Mouse (Mus musculus) kidney, embryonic 14.5 days (tissue): Measurements from ENCODE around the gene Cacna1c. TPM values are rescaled to one million over a fixed set of nuclear protein-coding genes. Genes with fewer than 3 reads are reported as not detected.

Experiments used
- ATAC-seq: fragments of 200-750 bp; cut with Nextera tagmentation; 2 replicates; pipeline ENCODE4 v1.8.0; 2017; ENCODE audit warnings: moderate number of reproducible peaks, mild to moderate bottlenecking, moderate TSS enrichment, moderate library complexity; ENCODE audit not compliant: low FRiP score, low TSS enrichment
- H3K27ac ChIP-seq: fragments of 300-500 bp; sonication (generic); 2 replicates; pipeline ENCODE4 v1.5.1; 2014; ENCODE audit warnings: low read depth, mild to moderate bottlenecking, low read length, moderate library complexity, mixed read lengths
- H3K27me3 ChIP-seq: fragments of 300-500 bp; sonication (generic); 2 replicates; pipeline ENCODE4 v1.6.1; 2014; ENCODE audit warnings: mild to moderate bottlenecking, low read length; ENCODE audit not compliant: control insufficient read depth, insufficient read depth
- H3K36me3 ChIP-seq: fragments of 300-500 bp; sonication (generic); 2 replicates; pipeline ENCODE4 v1.6.1; 2014; ENCODE audit warnings: low read length, mixed read lengths; ENCODE audit not compliant: control insufficient read depth, insufficient read depth
- H3K4me1 ChIP-seq: fragments of 300-500 bp; sonication (generic); 2 replicates; pipeline ENCODE4 v1.6.1; 2014; ENCODE audit warnings: low read length, mixed read lengths; ENCODE audit not compliant: control insufficient read depth, insufficient read depth
- H3K4me2 ChIP-seq: fragments of 300-500 bp; sonication (generic); replicated peaks from 2 replicates; pipeline ENCODE4 v1.6.1; 2014; ENCODE audit warnings: low read depth, mild to moderate bottlenecking, low read length
- H3K4me3 ChIP-seq: fragments of 300-500 bp; sonication (generic); 2 replicates; pipeline ENCODE4 v1.5.1; 2014; ENCODE audit warnings: mild to moderate bottlenecking, low read length
- H3K9ac ChIP-seq: fragments of 300-500 bp; sonication (generic); 2 replicates; pipeline ENCODE4 v1.6.1; 2014; ENCODE audit warnings: low read depth, mild to moderate bottlenecking, low read length, moderate library complexity
- H3K9me3 ChIP-seq: fragments of 300-500 bp; sonication (generic); 2 replicates; pipeline ENCODE4 v1.6.1; 2016; ENCODE audit warnings: low read length; ENCODE audit not compliant: control insufficient read depth
- WGBS: fragments of 180-500 bp; shearing (Covaris S2); extraction: QIAGEN DNeasy Blood & Tissue Kit; methylation state at CpG from one replicate; pipeline ENCODE4 v1.1.7; 2014; 5-methylcytosine and 5-hydroxymethylcytosine counted together
- polyA plus RNA-seq: library from polyadenylated mRNA; unstranded; fragments of >200 nt; fragmentation: Nextera tagmentation; extraction: Ambion mirVana; gene quantifications from 2 replicates; pipeline ENCODE4 v1.2.1, GENCODE M21; 2014

Gene Cacna1c
- polyA plus RNA-seq, 1 experiment from 2014 or later, result 3.3 TPM

GRCm38 (mm10) chr6:118742701-118743100 is 453.5 kb downstream of the Cacna1c start:
- H3K4me2 ChIP-seq, result no peak overlapping the region
- H3K27ac ChIP-seq, result no peak overlapping the region
- H3K9ac ChIP-seq, result no peak overlapping the region
- no peaks in the 10 kb centered on the region; the same call in 1 of the 2 replicates for H3K27me3 ChIP-seq
- ATAC-seq, result no peak
- H3K4me1 ChIP-seq, result no peaks in the 10 kb centered on the region
- no peak overlapping the region for H3K4me3 ChIP-seq
- no peaks in the 10 kb centered on the region for H3K9me3 ChIP-seq
- no peaks in the 10 kb centered on the region for H3K36me3 ChIP-seq
- 35% methylated on average over 6 of the region's 6 CpGs for WGBS

- Histone ChIP-seq H3K27ac (no peak overlapping the region), H3K27me3 (no peaks in the 10 kb centered on the region; the same call in 1 of the 2 replicates), H3K4me1 (no peaks in the 10 kb centered on the region), H3K9ac (no peak overlapping the region), H3K9me3 (no peaks in the 10 kb centered on the region), H3K36me3 (no peaks in the 10 kb centered on the region), H3K4me2 (no peak overlapping the region), H3K4me3 (no peak overlapping the region)
- 95% methylated on average over 14 of the region's 14 CpGs for WGBS
- no peak for ATAC-seq
Observed at GRCm38 (mm10) chr6:118741841-118742240, 454.4 kb downstream of the Cacna1c start.

GRCm38 (mm10) chr6:118739961-118740599 is 456.1 kb downstream of the Cacna1c start:
- Histone ChIP-seq H3K9me3 (no peaks in the 10 kb centered on the region), H3K4me1 (no peaks in the 10 kb centered on the region), H3K27me3 (no peaks in the 10 kb centered on the region), H3K36me3 (no peaks in the 10 kb centered on the region), H3K27ac (no peak overlapping the region), H3K4me3 (no peak overlapping the region), H3K4me2 (no peak overlapping the region), H3K9ac (no peak overlapping the region)
- 78% methylated on average over 9 of the region's 9 CpGs for WGBS
- ATAC-seq, result no peak

DNA sequence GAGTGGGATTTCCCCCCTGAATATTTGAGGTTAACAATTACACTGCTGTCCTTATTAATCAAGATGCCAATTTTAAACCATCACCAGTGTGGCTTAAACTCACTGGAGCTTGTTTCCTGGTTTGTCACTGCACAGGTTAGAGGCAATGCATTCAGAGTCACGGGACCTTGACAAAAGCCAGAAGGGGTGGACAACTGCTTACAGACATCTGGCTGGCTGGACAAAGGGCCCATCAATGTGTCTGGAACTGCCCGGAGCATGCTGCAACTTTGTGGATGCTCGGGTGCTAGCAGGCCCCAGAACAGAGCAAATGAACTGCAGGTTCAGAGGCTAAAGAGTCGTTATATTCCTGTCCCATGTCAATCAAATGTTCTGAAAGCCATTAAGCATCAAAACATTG is 456.9 kb downstream of the Cacna1c start:
- WGBS, result 52% methylated on average over 4 of the region's 4 CpGs
- no peak overlapping the region for H3K4me2 ChIP-seq
- no peaks in the 10 kb centered on the region for H3K36me3 ChIP-seq
- no peak overlapping the region for H3K4me3 ChIP-seq
- ATAC-seq, result no peak
- no peak overlapping the region for H3K27ac ChIP-seq
- H3K4me1 ChIP-seq, result no peaks in the 10 kb centered on the region
- H3K27me3 ChIP-seq, result no peaks in the 10 kb centered on the region
- H3K9me3 ChIP-seq, result no peaks in the 10 kb centered on the region
- no peak overlapping the region for H3K9ac ChIP-seq

GRCm38 (mm10) chr6:118738656-118739055 is 457.6 kb downstream of the Cacna1c start:
- no peaks in the 10 kb centered on the region for H3K27me3 ChIP-seq
- no peaks in the 10 kb centered on the region for H3K9me3 ChIP-seq
- H3K4me1 ChIP-seq, result no peaks in the 10 kb centered on the region
- H3K4me3 ChIP-seq, result no peak overlapping the region
- no peak for ATAC-seq
- no peak overlapping the region for H3K27ac ChIP-seq
- no peak overlapping the region for H3K9ac ChIP-seq
- 51% methylated on average over 3 of the region's 3 CpGs for WGBS
- no peaks in the 10 kb centered on the region for H3K36me3 ChIP-seq
- no peak overlapping the region for H3K4me2 ChIP-seq

DNA sequence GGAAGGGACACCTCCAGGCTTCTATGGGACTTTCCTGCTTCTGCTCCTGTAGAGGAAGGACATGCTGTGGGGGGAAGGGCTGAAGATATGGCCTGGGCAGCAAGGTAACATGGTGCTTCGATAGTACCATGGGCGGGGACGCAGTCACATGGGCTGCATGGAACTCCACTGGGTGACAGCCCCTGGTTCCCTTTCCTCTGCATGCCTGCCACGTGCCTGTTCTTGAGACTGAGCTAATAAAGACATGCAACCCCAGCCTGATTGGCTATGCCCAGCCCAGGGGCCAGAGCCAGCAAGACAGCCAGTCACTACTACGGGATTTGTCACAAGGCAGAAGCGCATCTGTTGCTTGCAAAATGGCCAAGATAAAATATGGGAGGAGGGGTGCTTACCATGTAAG is 459.1 kb downstream of the Cacna1c start:
- Histone ChIP-seq H3K36me3 (no peaks in the 10 kb centered on the region), H3K27me3 (no peaks in the 10 kb centered on the region), H3K4me2 (no peak overlapping the region), H3K27ac (no peak overlapping the region), H3K4me1 (no peaks in the 10 kb centered on the region), H3K9ac (no peak overlapping the region), H3K9me3 (no peaks in the 10 kb centered on the region), H3K4me3 (no peak overlapping the region)
- no peak for ATAC-seq
- 80% methylated on average over 6 of the region's 6 CpGs for WGBS

- Histone ChIP-seq H3K9ac (no peak overlapping the region), H3K9me3 (no peaks in the 10 kb centered on the region), H3K36me3 (no peaks in the 10 kb centered on the region), H3K27me3 (no peaks in the 10 kb centered on the region), H3K4me1 (no peaks in the 10 kb centered on the region), H3K27ac (no peak overlapping the region), H3K4me2 (no peak overlapping the region), H3K4me3 (no peak overlapping the region)
- WGBS, result 61% methylated on average over 7 of the region's 7 CpGs
- ATAC-seq, result no peak
Observed at GRCm38 (mm10) chr6:118736491-118736890, 459.7 kb downstream of the Cacna1c start.

DNA sequence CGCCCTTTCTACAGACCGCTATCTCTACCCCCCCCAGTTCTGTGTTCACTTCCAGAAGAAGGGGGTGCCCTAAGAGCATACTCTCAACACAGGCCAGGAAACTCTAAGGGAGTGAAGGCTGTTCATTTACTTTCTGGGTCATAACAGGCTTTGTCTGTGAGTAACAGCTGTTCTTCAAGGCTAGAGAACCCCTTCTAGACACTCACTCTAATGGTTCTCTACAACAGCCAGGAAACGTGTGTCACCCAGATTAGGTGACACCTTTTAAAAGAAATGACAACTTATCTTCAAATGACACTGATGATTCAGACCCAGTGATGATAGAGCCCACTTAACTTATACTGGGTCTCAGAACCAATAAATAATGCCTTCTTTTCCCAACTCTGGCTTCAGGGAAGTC is 461.1 kb downstream of the Cacna1c start:
- no peak overlapping the region for H3K4me3 ChIP-seq
- WGBS, result 88% methylated on average over 3 of the region's 3 CpGs
- no peaks in the 10 kb centered on the region for H3K9me3 ChIP-seq
- no peak overlapping the region for H3K27ac ChIP-seq
- no peaks in the 10 kb centered on the region for H3K36me3 ChIP-seq
- H3K4me1 ChIP-seq, result no peaks in the 10 kb centered on the region
- H3K27me3 ChIP-seq, result no peaks in the 10 kb centered on the region
- H3K9ac ChIP-seq, result no peak overlapping the region
- no peak for ATAC-seq
- no peak overlapping the region for H3K4me2 ChIP-seq

- H3K36me3 ChIP-seq, result no peaks in the 10 kb centered on the region
- no peak overlapping the region for H3K4me3 ChIP-seq
- no peak overlapping the region for H3K4me2 ChIP-seq
- no peaks in the 10 kb centered on the region for H3K27me3 ChIP-seq
- H3K4me1 ChIP-seq, result no peaks in the 10 kb centered on the region
- ATAC-seq, result no peak
- H3K9ac ChIP-seq, result no peak overlapping the region
- no peak overlapping the region for H3K27ac ChIP-seq
- 93% methylated on average over 3 of the region's 3 CpGs for WGBS
- H3K9me3 ChIP-seq, result 0 out of 2 replicates have a peak, but pooled peaks cover 2% of the 10 kb centered on the region
Observed at GRCm38 (mm10) chr6:118731937-118732336, 464.3 kb downstream of the Cacna1c start.
